Mouse (Mus musculus): ENCODE results near the gene Disp2.

DNA sequence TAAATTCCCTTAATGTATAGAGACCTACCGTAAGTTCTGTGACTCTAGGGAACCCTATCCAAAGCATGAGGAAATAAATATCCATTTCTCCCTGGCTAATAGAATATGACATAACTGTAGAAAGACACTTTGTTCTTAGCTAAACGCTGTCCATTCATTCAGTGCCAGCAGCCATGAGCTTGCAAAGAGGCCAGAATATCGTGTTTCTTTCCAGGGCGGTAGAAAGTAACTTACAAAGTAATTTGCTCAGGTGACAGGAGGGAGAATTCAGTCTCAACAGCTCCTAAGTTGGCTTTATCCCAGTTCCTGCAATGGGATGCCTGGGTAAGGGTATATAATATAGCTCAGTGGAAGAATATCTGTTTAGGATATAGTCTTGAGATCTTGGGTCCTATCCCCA lies 44.9 kb downstream of the Disp2 start:
- TF ChIP-seq SMC3 (IDR thresholded peaks at IDR 0.05; ENCODE audit: low read depth, low read length) (no peak), RAD21 (IDR thresholded peaks at IDR 0.05; ENCODE audit: low read depth, low read length) (no peak), USF2 (IDR thresholded peaks at IDR 0.05; ENCODE audit: borderline replicate concordance in 1 of 2, insufficient read depth in 1 of 2, low read depth in 1 of 2, low read length in 2 of 2) (no peak)

Data from MEL (cell line).